Mouse (Mus musculus): ENCODE measurements around the gene Ppp1r11. TPM values are rescaled to one million over a fixed set of nuclear protein-coding genes. Genes with fewer than 3 reads are reported as not detected.

Gene Ppp1r11
- polyA plus RNA-seq, 1 experiment from 2014 or later = 108 TPM

DNA sequence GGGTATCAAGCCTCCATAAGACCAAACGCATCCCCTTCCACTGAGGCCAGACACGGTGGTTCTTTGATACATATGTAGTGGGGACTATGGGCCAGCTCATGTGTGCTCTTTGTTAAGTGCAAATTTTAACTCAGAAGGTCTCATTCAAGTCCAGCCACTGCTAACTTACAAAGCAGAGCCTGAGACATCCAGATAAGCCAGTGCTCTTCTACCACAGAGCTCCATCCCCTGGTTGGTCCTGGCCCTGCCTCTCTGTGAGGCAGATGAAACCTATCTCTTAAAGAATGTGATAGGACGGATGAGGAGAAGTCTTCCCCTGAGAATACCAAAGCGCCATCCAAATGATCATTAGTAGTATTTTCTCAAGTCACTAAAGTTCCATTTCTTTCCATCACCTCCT lies 52.2 kb downstream of the Ppp1r11 start:
- 74% methylated on average over 4 of the region's 4 CpGs for WGBS
- ATAC-seq (no peak), DNase-seq (ENCODE audit: low spot score) (no peak)
- no peak overlapping the region for H3K27ac ChIP-seq (ENCODE audit: low read length)
- H3K9ac ChIP-seq (replicated peaks; ENCODE audit: low read depth) = no peak overlapping the region
- H3K4me1 ChIP-seq (ENCODE audit: insufficient read depth, low read depth, low read length) = no peaks in the 10 kb centered on the region
- no peaks in the 10 kb centered on the region for H3K9me3 ChIP-seq (ENCODE audit: low read length)
- no peaks in the 10 kb centered on the region for H3K36me3 ChIP-seq (ENCODE audit: insufficient read depth, low read length)
- TF ChIP-seq CTCF (IDR thresholded peaks at IDR 0.05) = no peak
- TF ChIP-seq EP300 (IDR thresholded peaks at IDR 0.05) = no peak
- H3K4me3 ChIP-seq (ENCODE audit: low read depth, low read length) = no peak overlapping the region
- H3K27me3 ChIP-seq (replicated peaks; ENCODE audit: insufficient read depth, low read length) = no peaks in the 10 kb centered on the region
- H3K4me2 ChIP-seq (replicated peaks; ENCODE audit: low read depth, low read length) = no peak overlapping the region

Other genes starting within 250 kb of the Ppp1r11 start
- not detected in 2 replicates for gene H2-M10.5, start 178.8 kb downstream of the Ppp1r11 start, polyA plus RNA-seq (2015; fragmentation: Nextera tagmentation; extraction: Ambion mirVana)
- not detected in 2 replicates for gene H2-M10.6, start 139.6 kb downstream of the Ppp1r11 start, polyA plus RNA-seq (2015; fragmentation: Nextera tagmentation; extraction: Ambion mirVana)
- 29.7 and 35.3 TPM in 2 replicates for gene Trim26, start 114.6 kb downstream of the Ppp1r11 start, polyA plus RNA-seq (2015; fragmentation: Nextera tagmentation; extraction: Ambion mirVana)
- 0.10 and 0.14 TPM in 2 replicates for gene Trim15, start 84.5 kb downstream of the Ppp1r11 start, polyA plus RNA-seq (2015; fragmentation: Nextera tagmentation; extraction: Ambion mirVana)
- gene Trim10, start 82.2 kb downstream of the Ppp1r11 start, polyA plus RNA-seq (2015; fragmentation: Nextera tagmentation; extraction: Ambion mirVana) = 3.5 and 3.6 TPM in 2 replicates
- not detected in 2 replicates for gene Trim40, start 61.6 kb downstream of the Ppp1r11 start, polyA plus RNA-seq (2015; fragmentation: Nextera tagmentation; extraction: Ambion mirVana)
- not detected in 2 replicates for gene Trim31, start 53.6 kb downstream of the Ppp1r11 start, polyA plus RNA-seq (2015; fragmentation: Nextera tagmentation; extraction: Ambion mirVana)
- 13.4 and 13.5 TPM in 2 replicates for gene Rnf39, start 8.8 kb downstream of the Ppp1r11 start, polyA plus RNA-seq (2015; fragmentation: Nextera tagmentation; extraction: Ambion mirVana)
- gene Znrd1, start 6.8 kb upstream of the Ppp1r11 start, polyA plus RNA-seq (2015; fragmentation: Nextera tagmentation; extraction: Ambion mirVana) = 63.8 and 72.8 TPM in 2 replicates
- 5.1 and 6.1 TPM in 2 replicates for gene Znrd1as, start 6.9 kb upstream of the Ppp1r11 start, polyA plus RNA-seq (2015; fragmentation: Nextera tagmentation; extraction: Ambion mirVana)
- gene 2410137M14Rik, start 29.5 kb upstream of the Ppp1r11 start, polyA plus RNA-seq (2015; fragmentation: Nextera tagmentation; extraction: Ambion mirVana) = 0.14 TPM in 1 of 2 replicates, not detected in the other
- gene H2-M5, start 37.8 kb upstream of the Ppp1r11 start, polyA plus RNA-seq (2015; fragmentation: Nextera tagmentation; extraction: Ambion mirVana) = 0.13 and 0.21 TPM in 2 replicates
- 35.6 and 44.3 TPM in 2 replicates for gene Zfp57, start 49.4 kb upstream of the Ppp1r11 start, polyA plus RNA-seq (2015; fragmentation: Nextera tagmentation; extraction: Ambion mirVana)
- gene Mog, start 71.7 kb upstream of the Ppp1r11 start, polyA plus RNA-seq (2015; fragmentation: Nextera tagmentation; extraction: Ambion mirVana) = 0.07 TPM in 1 of 2 replicates, not detected in the other
- 5.8 and 6.2 TPM in 2 replicates for gene Gabbr1, start 94.2 kb upstream of the Ppp1r11 start, polyA plus RNA-seq (2015; fragmentation: Nextera tagmentation; extraction: Ambion mirVana)
- gene Olfr90, start 136.8 kb upstream of the Ppp1r11 start, polyA plus RNA-seq (2015; fragmentation: Nextera tagmentation; extraction: Ambion mirVana) = not detected in 2 replicates
- not detected in 2 replicates for gene Olfr91, start 146.5 kb upstream of the Ppp1r11 start, polyA plus RNA-seq (2015; fragmentation: Nextera tagmentation; extraction: Ambion mirVana)
- gene Olfr92, start 168.3 kb upstream of the Ppp1r11 start, polyA plus RNA-seq (2015; fragmentation: Nextera tagmentation; extraction: Ambion mirVana) = not detected in 2 replicates
- gene Olfr93, start 209.8 kb upstream of the Ppp1r11 start, polyA plus RNA-seq (2015; fragmentation: Nextera tagmentation; extraction: Ambion mirVana) = not detected in 2 replicates
- not detected in 2 replicates for gene Ubd, start 242.2 kb upstream of the Ppp1r11 start, polyA plus RNA-seq (2015; fragmentation: Nextera tagmentation; extraction: Ambion mirVana)
- not detected in 2 replicates for gene Olfr94, start 249.3 kb upstream of the Ppp1r11 start, polyA plus RNA-seq (2015; fragmentation: Nextera tagmentation; extraction: Ambion mirVana)